In genomic region chr1:21618712-21619111, GRCm38 (mm10) we compare ENCODE assay signal across 35 mouse cellular contexts.
DNase-seq lines count a peak whose midpoint lies in the region; ATAC-seq and TF ChIP-seq lines count a peak whose summit lies in the region.
"Had no signal": no experiment of that assay in that cellular context is flagged by ENCODE, and none has a peak within 500 bp of the region (broad histone marks: within the 10 kb centered on the region; RNA-seq: fewer than 3 reads in every experiment).

No protein-coding gene starts in this region.

- H3K9me3 ChIP-seq in CH12.LX (replicated peaks; ENCODE audit: low read length): no peaks in the 10 kb centered on the region
- H3K9me3 ChIP-seq: embryonic facial prominence, embryonic 13.5 days; forebrain, embryonic 10.5 days; heart, embryonic 12.5 days; hindbrain, embryonic 10.5 days; hindbrain, embryonic 15.5 days; intestine, embryonic 15.5 days; megakaryocyte, embryonic 14.5 days; midbrain, embryonic 12.5 days; neural tube, embryonic 15.5 days had no signal

- dilution Hi-C loops in CH12.LX (cut with MboI; ENCODE audit: extremely low pct_ligation_motif_present, extremely low pct_unique_long_range_greater_than_20kb, low sequenced_read_pairs): no loop called here

- TF ChIP-seq POLR2A in CH12.LX (IDR thresholded peaks at IDR 0.05; ENCODE audit: low read depth, low read length): no peak

- H3K4me2 ChIP-seq in CH12.LX (ENCODE audit: insufficient read depth, low read depth, poor library complexity, severe bottlenecking): peak overlapping the region; percentile 64; the same call in 1 of the 2 replicates
- H3K4me2 ChIP-seq: embryonic facial prominence, embryonic 13.5 days; heart, embryonic 12.5 days; hindbrain, embryonic 15.5 days; intestine, embryonic 15.5 days; lung, embryonic 14.5 days; midbrain, embryonic 12.5 days; neural tube, embryonic 15.5 days had no signal

- H3K9ac ChIP-seq in CH12.LX (ENCODE audit: insufficient read depth, low read depth): no peak overlapping the region
- H3K9ac ChIP-seq: embryonic facial prominence, embryonic 13.5 days; heart, embryonic 12.5 days; hindbrain, embryonic 15.5 days; intestine, embryonic 15.5 days; liver, embryonic 14.5 days; lung, embryonic 14.5 days; midbrain, embryonic 12.5 days; neural tube, embryonic 15.5 days had no signal

- H3K4me1 ChIP-seq in CH12.LX (ENCODE audit: control insufficient read depth in 1 of 2, insufficient read depth in 2 of 2): peaks cover 14 to 17% of the 10 kb centered on the region in 2 experiments; a peak in 3 of 4 replicates
- H3K4me1 ChIP-seq: embryonic facial prominence, embryonic 13.5 days; hindbrain, embryonic 10.5 days; hindbrain, embryonic 15.5 days; intestine, embryonic 15.5 days; midbrain, embryonic 12.5 days; neural tube, embryonic 15.5 days had no signal

- in situ Hi-C loops in CH12.LX (cut with MboI; ENCODE audit: low pct_ligation_motif_present, low pct_unique_long_range_greater_than_20kb, low sequenced_read_pairs): loop anchor here (25.0 kb wide), 1 partner anchor 344 kb away; the partner anchor contains the start of gene Kcnq5

- TF ChIP-seq CTCF in CH12.LX (conservative IDR thresholded peaks at IDR 0.05 in 1 of 2, IDR thresholded peaks at IDR 0.05 in 1 of 2; ENCODE audit: low read depth in 2 of 2, low read length in 2 of 2): no peak

- peak overlapping the region in 1 of 3 experiments; percentile 18 for H3K4me3 ChIP-seq in CH12.LX (replicated peaks in 1 of 3; ENCODE audit: low read depth in 2 of 3, low read length in 2 of 3, poor library complexity in 1 of 3)
- H3K4me3 ChIP-seq: embryonic facial prominence, embryonic 13.5 days; forebrain, embryonic 10.5 days; gastrocnemius, adult 2 months; heart, adult 2 months; heart, embryonic 12.5 days; hindbrain, embryonic 10.5 days; hindbrain, embryonic 15.5 days; intestine, embryonic 15.5 days; megakaryocyte, embryonic 14.5 days; midbrain, embryonic 12.5 days; neural tube, embryonic 15.5 days had no signal

- H3K27ac ChIP-seq in CH12.LX (ENCODE audit: insufficient read depth, low read depth): no peak overlapping the region
- H3K27ac ChIP-seq: embryonic facial prominence, embryonic 13.5 days; forebrain, embryonic 10.5 days; gastrocnemius, adult 2 months; heart, adult 2 months; hindbrain, embryonic 10.5 days; hindbrain, embryonic 15.5 days; intestine, embryonic 15.5 days; kidney, postnatal 0 days; liver, embryonic 14.5 days; midbrain, embryonic 12.5 days; neural tube, embryonic 15.5 days had no signal

- TF ChIP-seq EP300 in CH12.LX (IDR thresholded peaks at IDR 0.05; ENCODE audit: low read length): no peak

- peak; percentile 97 to 98 for ATAC-seq in hematopoietic stem cell, adult 5-6 weeks (replicated peaks in 1 of 2; ENCODE audit: insufficient read depth in 1 of 2, low FRiP score in 2 of 2, low TSS enrichment in 1 of 2, low read depth in 1 of 2, poor library complexity in 2 of 2, severe bottlenecking in 2 of 2)
- 0 out of 2 replicates have a peak, but pooled peaks have one; percentile 27 for ATAC-seq in monocyte, adult 5-6 weeks (replicated peaks; ENCODE audit: insufficient number of reproducible peaks, low FRiP score, low TSS enrichment, poor library complexity, severe bottlenecking)
- ATAC-seq: forebrain, embryonic 16.5 days; intestine, embryonic 15.5 days had no signal

- H3K79me2 ChIP-seq in CH12.LX (replicated peaks; ENCODE audit: control insufficient read depth, extremely low read depth, insufficient read depth, poor library complexity, severe bottlenecking): no peaks in the 10 kb centered on the region

- TF ChIP-seq RAD21 in CH12.LX (IDR thresholded peaks at IDR 0.05; ENCODE audit: low read depth, low read length): no peak

- intact Hi-C loops in left cerebral cortex, postnatal 14 days (cut with DNase I): no loop called here

- no peaks in the 10 kb centered on the region for H3K27me3 ChIP-seq in CH12.LX (replicated peaks)
- H3K27me3 ChIP-seq: embryonic facial prominence, embryonic 13.5 days; heart, embryonic 12.5 days; hindbrain, embryonic 15.5 days; intestine, embryonic 15.5 days; megakaryocyte, embryonic 14.5 days; midbrain, embryonic 12.5 days; neural tube, embryonic 15.5 days had no signal

- DNase-seq in B cell, adult 2 months: peak; percentile 7 to 17
- DNase-seq in CH12.LX (ENCODE audit: extremely low read depth): no peak
- DNase-seq in cerebellum, postnatal 36 days: no peak
- no peak for DNase-seq in left cerebral cortex, postnatal 14 days (ENCODE audit: low spot score in 2 of 2)
- DNase-seq in yolk sac, embryonic 10.5 days (ENCODE audit: low spot score): no peak
- no peak for DNase-seq in layer of hippocampus, postnatal 36 days
- DNase-seq: adrenal gland, adult 2 months; cerebellum, adult 8-10 months; cerebellum, postnatal 25 days; embryo, embryonic 11 days; gastrocnemius, adult 2 months; gastrocnemius, postnatal 36 days; heart, adult 2 months; kidney, adult 8-10 months; kidney, postnatal 4 days; liver; lung, embryonic 14.5 days; lung, postnatal 14 days; retina, postnatal 1 day; right cerebral cortex, postnatal 14 days; thymus, adult 2 months had no signal

- H3K36me3 ChIP-seq in CH12.LX (replicated peaks in 1 of 2; ENCODE audit: control insufficient read depth in 1 of 2, insufficient read depth in 1 of 2, low read length in 1 of 2): no peaks in the 10 kb centered on the region
- H3K36me3 ChIP-seq: embryonic facial prominence, embryonic 13.5 days; forebrain, embryonic 10.5 days; heart, embryonic 12.5 days; hindbrain, embryonic 10.5 days; hindbrain, embryonic 15.5 days; intestine, embryonic 15.5 days; midbrain, embryonic 12.5 days; neural tube, embryonic 15.5 days had no signal

TF ChIP-seq in CH12.LX, 34 proteins besides CTCF, POLR2A, EP300 and RAD21:
- TF ChIP-seq ZNF384 (IDR thresholded peaks at IDR 0.05; ENCODE audit: low read depth, low read length) (no peak), ELF1 (IDR thresholded peaks at IDR 0.05; ENCODE audit: low read depth, low read length) (no peak), TCF12 (IDR thresholded peaks at IDR 0.05; ENCODE audit: low read depth, low read length) (no peak), USF2 (conservative IDR thresholded peaks at IDR 0.05; ENCODE audit: low read depth, low read length) (no peak)

Comparison
In these comparisons a context has a peak if more than half of its experiments do, and no peak if none do; other contexts are left out.
1. DNase-seq: peak in B cell, adult 2 months (2 of 2); none in CH12.LX (single experiment), cerebellum, postnatal 36 days (0 of 2), left cerebral cortex, postnatal 14 days (0 of 2), yolk sac, embryonic 10.5 days (single experiment) and layer of hippocampus, postnatal 36 days (0 of 2).